8 mouse cellular contexts compared by ENCODE assay signal in genomic region chr6:81660478-81661395, GRCm38 (mm10).
DNase-seq lines count a peak whose midpoint lies in the region; ATAC-seq and TF ChIP-seq lines count a peak whose summit lies in the region.

No protein-coding gene starts in this region.

- H3K27me3 ChIP-seq in heart, embryonic 16.5 days (ENCODE audit: control insufficient read depth, insufficient read depth, low read length), result no peaks in the 10 kb centered on the region
- H3K27me3 ChIP-seq in liver, postnatal 0 days (ENCODE audit: insufficient read depth, low read length), result no peaks in the 10 kb centered on the region

- TF ChIP-seq EP300 in liver, postnatal 0 days (IDR thresholded peaks at IDR 0.05; ENCODE audit: low read depth), result no peak

- H3K4me2 ChIP-seq in heart, embryonic 16.5 days (ENCODE audit: low read depth, low read length), result peak overlapping the region; percentile 37; the same call in 1 of the 2 replicates
- H3K4me2 ChIP-seq in liver, postnatal 0 days (ENCODE audit: low read depth, low read length), result no peak overlapping the region

- no peak overlapping the region; the same call in 1 of the 2 replicates for H3K27ac ChIP-seq in heart, embryonic 16.5 days (ENCODE audit: low read length)
- H3K27ac ChIP-seq in liver, postnatal 0 days (ENCODE audit: low read depth), result no peak overlapping the region

- no peak for TF ChIP-seq CTCF in liver, postnatal 0 days (IDR thresholded peaks at IDR 0.05; ENCODE audit: low read depth)

- H3K4me1 ChIP-seq in heart, embryonic 16.5 days (ENCODE audit: control insufficient read depth, insufficient read depth, low read length), result peaks cover 3% of the 10 kb centered on the region; the same call in 1 of the 2 replicates
- H3K4me1 ChIP-seq in liver, postnatal 0 days (ENCODE audit: insufficient read depth), result no peaks in the 10 kb centered on the region

- H3K4me3 ChIP-seq in heart, embryonic 16.5 days (ENCODE audit: low read length), result no peak overlapping the region
- H3K4me3 ChIP-seq in liver, postnatal 0 days (ENCODE audit: low read depth, low read length), result no peak overlapping the region

- intact Hi-C loops in left cerebral cortex, postnatal 25 days (cut with DNase I), result no loop called here

- peak; percentile 27 to 81 for DNase-seq in adrenal gland, adult (ENCODE audit: inconsistent age in 2 of 2, low spot score in 1 of 2)
- DNase-seq in adrenal gland, postnatal 4 days (ENCODE audit: low spot score in 2 of 2), result no peak
- DNase-seq in cerebellum, postnatal 10 days, result peak; percentile 41 to 45
- DNase-seq in left cerebral cortex, postnatal 25 days (ENCODE audit: low spot score in 2 of 2), result peak; percentile 14 to 59
- no peak for DNase-seq in liver, postnatal 0 days
- no peak for DNase-seq in kidney, adult 9 months
- DNase-seq in liver, result no peak

- H3K9ac ChIP-seq in heart, embryonic 16.5 days (ENCODE audit: low read length), result no peak overlapping the region
- H3K9ac ChIP-seq in liver, postnatal 0 days (replicated peaks), result no peak overlapping the region

- H3K9me3 ChIP-seq in heart, embryonic 16.5 days (replicated peaks; ENCODE audit: control insufficient read depth, low read length), result no peaks in the 10 kb centered on the region
- H3K9me3 ChIP-seq in liver, postnatal 0 days (ENCODE audit: low read length), result no peaks in the 10 kb centered on the region

- H3K36me3 ChIP-seq in heart, embryonic 16.5 days (ENCODE audit: control insufficient read depth, insufficient read depth), result no peaks in the 10 kb centered on the region
- H3K36me3 ChIP-seq in liver, postnatal 0 days (replicated peaks; ENCODE audit: insufficient read depth, low read length), result no peaks in the 10 kb centered on the region

- WGBS in heart, embryonic 16.5 days, result 65% methylated on average over 17 of the region's 17 CpGs
- 74% methylated on average over 17 of the region's 17 CpGs for WGBS in liver, postnatal 0 days (ENCODE audit: insufficient replicate concordance)

- no peak for ATAC-seq in heart, embryonic 16.5 days (replicated peaks; ENCODE audit: extremely low read depth, insufficient read depth, low FRiP score)
- ATAC-seq in liver, postnatal 0 days, result no peak

Comparison
In these comparisons a context has a peak if more than half of its experiments do, and no peak if none do; other contexts are left out.
1. DNase-seq: peak in adrenal gland, adult (2 of 2), cerebellum, postnatal 10 days (2 of 2) and left cerebral cortex, postnatal 25 days (2 of 2); none in adrenal gland, postnatal 4 days (0 of 2), liver, postnatal 0 days (single experiment), kidney, adult 9 months (single experiment) and liver (single experiment).